Mouse (Mus musculus) myocyte (in vitro differentiated cells): ENCODE measurements around the gene Serping1. TPM values are rescaled to one million over a fixed set of nuclear protein-coding genes. Genes with fewer than 3 reads are reported as not detected.
A peak's percentile ranks its signal among the peaks of the same experiment; 100 is the strongest.

Experiments used
- H3K27me3 ChIP-seq: one replicate; pipeline ENCODE4 v1.6.1; 2011; ENCODE audit not compliant: control insufficient read depth, insufficient read depth, insufficient read length
- H3K36me3 ChIP-seq: one replicate; pipeline ENCODE4 v1.6.1; 2011; ENCODE audit not compliant: control insufficient read depth, insufficient read depth
- H3K4me2 ChIP-seq: one replicate; pipeline ENCODE4 v1.6.1; 2011; ENCODE audit warnings: low read depth, control low read depth
- H3K4me3 ChIP-seq: one replicate; pipeline ENCODE4 v1.5.1; 2011; ENCODE audit warnings: mild to moderate bottlenecking, control low read depth, moderate library complexity
- H3K79me2 ChIP-seq: one replicate; pipeline ENCODE4 v1.6.1; 2011; ENCODE audit not compliant: control insufficient read depth, insufficient read depth
- H3ac ChIP-seq: one replicate; pipeline ENCODE4 v1.6.1; 2011; ENCODE audit not compliant: control insufficient read depth, insufficient read length
- CEBPB ChIP-seq: IDR thresholded peaks from 2 replicates; pipeline ENCODE4 v1.6.1; 2011; ENCODE audit warnings: mild to moderate bottlenecking, moderate library complexity; ENCODE audit not compliant: poor library complexity, insufficient read depth, severe bottlenecking
- E2F4 ChIP-seq: IDR thresholded peaks from one replicate; pipeline ENCODE4 v1.6.1; 2011; ENCODE audit warnings: mild to moderate bottlenecking, control low read depth, moderate library complexity; ENCODE audit not compliant: insufficient read depth
- MAX ChIP-seq: IDR thresholded peaks from one replicate; pipeline ENCODE4 v1.6.1; 2011; ENCODE audit warnings: low read depth, mild to moderate bottlenecking, control low read depth
- MYOD1 ChIP-seq, 3 experiments: IDR thresholded peaks; one replicate each; pipeline ENCODE4 v1.6.1; 2011; ENCODE audit warnings: control low read depth in 2 of 3, low read depth in 2 of 3, mild to moderate bottlenecking in 2 of 3, moderate library complexity in 1 of 3; ENCODE audit not compliant: insufficient read length in 2 of 3, control insufficient read depth in 1 of 3
- MYOG ChIP-seq, 3 experiments: IDR thresholded peaks; one replicate each; pipeline ENCODE4 v1.6.1; 2011; ENCODE audit warnings: control low read depth in 2 of 3, low read depth in 2 of 3, mild to moderate bottlenecking in 2 of 3; ENCODE audit not compliant: insufficient read length in 2 of 3, control insufficient read depth in 1 of 3, insufficient read depth in 1 of 3
- POLR2A ChIP-seq: IDR thresholded peaks from one replicate; pipeline ENCODE4 v1.6.1; 2011; ENCODE audit warnings: low read depth, mild to moderate bottlenecking, control low read depth, moderate library complexity; ENCODE audit not compliant: insufficient read length
- POLR2AphosphoS2 ChIP-seq: IDR thresholded peaks from one replicate; pipeline ENCODE4 v1.6.1; 2011; ENCODE audit warnings: low read depth, control low read depth; ENCODE audit not compliant: insufficient read length
- REST ChIP-seq: IDR thresholded peaks from one replicate; pipeline ENCODE4 v1.6.1; 2011; ENCODE audit warnings: mild to moderate bottlenecking, control low read depth, moderate library complexity; ENCODE audit not compliant: insufficient read depth, insufficient read length
- SRF ChIP-seq: IDR thresholded peaks from one replicate; pipeline ENCODE4 v1.6.1; 2011; ENCODE audit warnings: low read depth; ENCODE audit not compliant: control insufficient read depth, insufficient read length
- TCF12 ChIP-seq: IDR thresholded peaks from one replicate; pipeline ENCODE4 v1.6.1; 2011; ENCODE audit warnings: mild to moderate bottlenecking, control low read depth; ENCODE audit not compliant: poor library complexity, insufficient read depth, severe bottlenecking
- TCF3 ChIP-seq: IDR thresholded peaks from one replicate; pipeline ENCODE4 v1.6.1; 2011; ENCODE audit warnings: low read depth, control low read depth; ENCODE audit not compliant: insufficient read length
- USF1 ChIP-seq: IDR thresholded peaks from one replicate; pipeline ENCODE4 v1.6.1; 2011; ENCODE audit warnings: low read depth, mild to moderate bottlenecking, control low read depth, moderate library complexity
- polyA plus RNA-seq: library from polyadenylated mRNA; unstranded; fragments of >200 nt; fragmentation: generic; extraction: Trizol; gene quantifications from one replicate; pipeline ENCODE4 v1.2.1, GENCODE M21; 2012; ENCODE audit warnings: missing spikeins

Gene Serping1
- polyA plus RNA-seq, 1 experiment = 0.62 TPM

GRCm38 (mm10) chr2:84757026-84757682 lies 18.1 kb downstream of the Serping1 start:
- Histone ChIP-seq H3K36me3 (no peaks in the 10 kb centered on the region), H3ac (no peak overlapping the region), H3K4me3 (no peak overlapping the region), H3K79me2 (no peaks in the 10 kb centered on the region), H3K4me2 (no peak overlapping the region), H3K27me3 (no peaks in the 10 kb centered on the region)
- TF ChIP-seq SRF (no peak), TCF3 (no peak), USF1 (no peak), MAX (no peak)

DNA sequence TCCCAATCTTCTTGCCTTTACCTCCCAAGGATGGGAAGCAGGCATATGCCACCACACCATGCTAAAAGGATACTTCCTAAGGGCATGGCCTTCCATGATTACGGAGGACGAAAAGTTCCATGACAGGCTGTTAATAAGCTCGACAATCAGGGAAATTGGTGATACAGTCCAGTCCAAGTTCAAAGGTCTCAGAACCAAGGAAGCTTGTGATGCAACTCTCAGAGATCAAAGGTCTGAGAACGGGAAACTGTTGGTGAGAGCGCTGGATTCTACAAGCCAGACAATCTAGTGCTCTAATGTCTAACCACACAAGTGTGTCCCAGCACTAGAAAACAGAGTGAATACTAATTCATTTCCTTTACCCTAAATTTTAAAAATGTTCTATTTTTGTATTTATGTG lies 19.0 kb downstream of the Serping1 start:
- no peaks in the 10 kb centered on the region for H3K36me3 ChIP-seq
- no peak overlapping the region for H3ac ChIP-seq
- TF ChIP-seq E2F4 = no peak
- no peak for TF ChIP-seq MAX
- TF ChIP-seq CEBPB = no peak
- no peak for TF ChIP-seq MYOG (IDR thresholded peaks at IDR 0.05; ENCODE audit: control insufficient read depth in 1 of 3, insufficient read depth in 1 of 3, insufficient read length in 2 of 3, low read depth in 2 of 3)
- no peak for TF ChIP-seq USF1
- no peak for TF ChIP-seq TCF12
- no peak for TF ChIP-seq REST
- TF ChIP-seq MYOD1 (IDR thresholded peaks at IDR 0.05; ENCODE audit: control insufficient read depth in 1 of 3, insufficient read length in 2 of 3, low read depth in 2 of 3) = no peak
- TF ChIP-seq POLR2A = no peak
- TF ChIP-seq POLR2AphosphoS2 = no peak
- no peak for TF ChIP-seq TCF3
- TF ChIP-seq SRF = no peak
- H3K79me2 ChIP-seq = no peaks in the 10 kb centered on the region
- no peak overlapping the region for H3K4me3 ChIP-seq
- H3K4me2 ChIP-seq = no peak overlapping the region
- no peaks in the 10 kb centered on the region for H3K27me3 ChIP-seq

GRCm38 (mm10) chr2:84750115-84750514 lies 25.1 kb downstream of the Serping1 start:
- no peaks in the 10 kb centered on the region for H3K36me3 ChIP-seq
- no peaks in the 10 kb centered on the region for H3K79me2 ChIP-seq
- no peaks in the 10 kb centered on the region for H3K27me3 ChIP-seq
- H3K4me3 ChIP-seq = no peak overlapping the region
- H3ac ChIP-seq = no peak overlapping the region
- TF ChIP-seq CEBPB (peak; percentile 42; the same call in 1 of the 2 replicates), USF1 (no peak), E2F4 (no peak), MYOG (IDR thresholded peaks at IDR 0.05; ENCODE audit: control insufficient read depth in 1 of 3, insufficient read depth in 1 of 3, insufficient read length in 2 of 3, low read depth in 2 of 3) (peak in 2 of 3 experiments; percentile 41 to 91), SRF (no peak), POLR2A (no peak), TCF12 (peak; percentile 90), MAX (no peak), TCF3 (peak; percentile 80), POLR2AphosphoS2 (no peak), MYOD1 (IDR thresholded peaks at IDR 0.05; ENCODE audit: control insufficient read depth in 1 of 3, insufficient read length in 2 of 3, low read depth in 2 of 3) (peak; percentile 89 to 96 (median 91)), REST (no peak)
- peak overlapping the region; percentile 63 for H3K4me2 ChIP-seq

GRCm38 (mm10) chr2:84744126-84744525 lies 31.1 kb downstream of the Serping1 start:
- peak overlapping the region; percentile 34 for H3ac ChIP-seq
- H3K36me3 ChIP-seq = no peaks in the 10 kb centered on the region
- no peak for TF ChIP-seq POLR2A
- no peak for TF ChIP-seq MAX
- TF ChIP-seq TCF12 = no peak
- TF ChIP-seq SRF = no peak
- no peak for TF ChIP-seq POLR2AphosphoS2
- TF ChIP-seq CEBPB = no peak
- TF ChIP-seq USF1 = no peak
- TF ChIP-seq MYOD1 (IDR thresholded peaks at IDR 0.05; ENCODE audit: control insufficient read depth in 1 of 3, insufficient read length in 2 of 3, low read depth in 2 of 3) = no peak
- no peak for TF ChIP-seq REST
- no peak for TF ChIP-seq MYOG (IDR thresholded peaks at IDR 0.05; ENCODE audit: control insufficient read depth in 1 of 3, insufficient read depth in 1 of 3, insufficient read length in 2 of 3, low read depth in 2 of 3)
- TF ChIP-seq TCF3 = no peak
- TF ChIP-seq E2F4 = no peak
- peaks cover 26% of the 10 kb centered on the region for H3K79me2 ChIP-seq
- H3K27me3 ChIP-seq = no peaks in the 10 kb centered on the region
- peak overlapping the region; percentile 92 for H3K4me2 ChIP-seq
- H3K4me3 ChIP-seq = peak overlapping the region; percentile 99

GRCm38 (mm10) chr2:84743561-84743960 lies 31.7 kb downstream of the Serping1 start, which contains the start of gene Gm19426:
Gene Gm19426 (minus strand): TSS chr2:84743655.
- peak within 1 kb of the TSS; percentile 99 for H3K4me3 ChIP-seq
- TF ChIP-seq MAX (no peak), POLR2AphosphoS2 (peak; percentile 12), POLR2A (peak; percentile 52)
- H3K27me3 ChIP-seq = no peaks in the 10 kb centered on the region
- H3K79me2 ChIP-seq = peaks cover 26% of the 10 kb centered on the region
- peak within 1 kb of the TSS; percentile 92 for H3K4me2 ChIP-seq
- peak within 1 kb of the TSS; percentile 34 for H3ac ChIP-seq
- H3K36me3 ChIP-seq = no peaks in the 10 kb centered on the region
